Mouse (Mus musculus): ENCODE results near the gene Crebl2.

GRCm38 (mm10) chr6:134791251-134792118, 38.5 kb upstream of the Crebl2 start:
- TF ChIP-seq CTCF (IDR thresholded peaks at IDR 0.05; ENCODE audit: extremely low read depth, insufficient read depth, low read length), result no peak
- no peak for TF ChIP-seq POLR2A (IDR thresholded peaks at IDR 0.05; ENCODE audit: extremely low read depth, insufficient read depth, low read length)
